ENCODE assay signal across 8 mouse cellular contexts in the genomic region with DNA sequence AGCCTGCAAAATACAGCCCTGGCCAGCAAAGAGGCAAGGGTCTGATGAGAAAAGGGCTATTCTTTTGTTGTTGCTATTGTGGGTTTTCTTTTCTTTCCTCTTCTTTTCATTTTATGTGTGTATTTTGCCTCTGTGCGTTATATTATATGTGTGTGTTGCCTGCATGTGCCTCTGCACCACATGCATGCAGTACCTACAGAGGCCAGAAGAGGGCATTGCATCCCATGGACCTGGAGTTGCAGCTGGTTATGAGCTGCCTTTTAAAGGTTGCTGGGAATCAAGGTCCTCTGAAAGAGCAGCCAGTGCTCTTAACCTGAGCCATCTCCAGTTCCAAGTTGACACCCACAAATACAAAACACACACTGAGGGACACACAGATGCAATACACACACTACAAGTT.
DNase-seq lines count a peak whose midpoint lies in the region.

No protein-coding gene starts in this region.

- peak; percentile 31 to 59 for DNase-seq in cerebellum, postnatal 14 days
- no peak for DNase-seq in cerebellum, adult 9-10 months
- peak; percentile 44 for DNase-seq in right cerebral cortex, postnatal 4 days
- no peak for DNase-seq in right cerebral cortex, adult 2 months (ENCODE audit: low spot score in 2 of 2)
- peak; percentile 25 for DNase-seq in lung, postnatal 10 days
- peak; percentile 51 to 52 for DNase-seq in thymus, postnatal 36 days
- DNase-seq in MN1 (ENCODE audit: low spot score), result no peak
- no peak for DNase-seq in cerebellum, postnatal 36 days

Comparison
In these comparisons a context has a peak if more than half of its experiments do, and no peak if none do; other contexts are left out.
1. DNase-seq: peak in cerebellum, postnatal 14 days (2 of 2), right cerebral cortex, postnatal 4 days (single experiment), lung, postnatal 10 days (single experiment) and thymus, postnatal 36 days (2 of 2); none in cerebellum, adult 9-10 months (single experiment), right cerebral cortex, adult 2 months (0 of 2), MN1 (single experiment) and cerebellum, postnatal 36 days (0 of 2).